Mouse (Mus musculus) cerebellum, adult 9-11 months (tissue): ENCODE data around the gene Gna14.

Experiments
- DNase-seq: peaks from one replicate; pipeline ENCODE4 v3.0.0; 2022

Gna14 gene

DNA sequence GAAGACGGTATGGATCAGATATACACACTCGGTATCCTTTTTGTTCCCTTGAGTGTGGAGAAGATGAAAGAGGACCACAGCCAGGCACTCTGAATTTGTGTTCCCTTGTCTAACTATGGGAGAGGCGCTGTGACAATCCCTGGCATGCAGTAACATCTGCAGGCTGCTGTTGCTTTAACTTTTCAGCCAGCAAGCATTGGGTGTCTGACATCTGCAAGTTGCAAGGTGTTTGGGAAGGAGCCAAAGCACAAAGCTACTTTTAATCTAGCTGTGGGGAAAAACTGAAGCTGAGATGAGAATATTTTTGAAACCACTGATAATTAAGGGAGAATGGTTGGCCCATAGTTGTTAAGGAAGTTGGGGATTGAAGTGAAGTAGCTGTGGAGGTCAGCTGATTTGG lies 83.0 kb downstream of the Gna14 start:
- no peak for DNase-seq

DNA sequence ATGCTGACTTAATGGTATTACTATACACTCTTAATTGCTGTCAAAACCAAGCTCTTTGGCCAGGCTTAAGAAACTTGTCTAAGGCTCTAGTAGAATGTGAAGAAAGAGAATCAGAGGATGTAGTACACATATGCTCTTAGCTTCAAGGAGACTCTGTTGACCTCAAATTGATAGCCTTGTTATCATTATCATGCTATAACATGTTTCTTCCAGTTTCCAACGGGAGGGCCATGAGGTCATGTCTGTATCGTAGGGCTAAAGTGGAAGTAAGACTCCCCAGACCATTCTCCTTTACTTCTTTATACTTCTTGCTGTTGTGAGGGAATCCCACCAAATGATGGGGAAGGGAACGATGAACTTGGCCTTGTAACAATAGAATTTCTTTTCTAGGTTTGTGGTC lies 85.0 kb downstream of the Gna14 start:
- DNase-seq = no peak

DNA sequence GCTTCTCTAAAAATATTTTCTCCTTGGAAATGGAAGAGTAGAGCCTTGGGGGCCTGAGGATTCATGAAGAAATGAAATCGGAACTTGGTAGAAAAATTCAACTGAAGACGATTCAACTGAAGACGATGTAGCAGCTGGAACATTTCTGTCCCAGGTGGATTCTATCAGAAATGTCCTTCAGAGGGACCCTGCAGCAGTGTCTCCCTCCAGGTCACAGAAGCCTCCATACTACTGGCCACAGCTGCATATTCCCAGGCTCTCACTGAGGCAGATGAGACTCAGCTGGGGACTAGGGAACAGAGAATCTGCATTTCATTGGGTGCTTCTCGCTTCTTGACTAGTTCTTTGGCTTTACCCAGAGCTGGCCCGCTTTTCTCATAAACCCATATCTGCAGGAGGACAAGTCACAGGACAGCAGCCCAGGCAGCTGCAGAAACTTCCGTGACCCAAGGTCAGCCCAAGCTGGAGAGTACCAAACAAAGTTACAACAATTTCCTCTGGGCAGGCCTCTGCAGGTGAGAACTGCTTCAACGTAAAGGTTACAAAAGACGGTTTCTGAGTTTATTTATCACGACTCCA lies 90.8 kb downstream of the Gna14 start:
- DNase-seq = no peak

DNA sequence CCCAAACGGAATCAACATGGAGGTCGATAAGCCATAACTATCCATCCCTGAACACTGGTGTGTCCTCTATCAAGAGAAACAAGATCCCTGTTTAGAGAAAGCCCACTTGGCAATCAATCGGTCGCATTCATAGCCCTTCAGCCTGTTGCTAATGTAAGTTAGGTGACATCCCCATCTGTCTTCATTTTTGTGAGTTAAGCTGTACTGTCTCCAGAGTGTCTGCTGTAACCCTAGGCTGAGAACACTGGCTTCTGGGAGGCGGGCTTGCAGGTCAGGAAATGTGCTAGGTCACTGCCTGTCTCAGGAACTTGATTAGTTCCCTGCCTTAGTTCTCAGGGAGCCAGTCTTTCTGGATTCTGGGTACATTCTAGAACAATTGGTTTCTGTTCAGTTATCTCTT lies 91.5 kb downstream of the Gna14 start:
- DNase-seq = no peak

DNA sequence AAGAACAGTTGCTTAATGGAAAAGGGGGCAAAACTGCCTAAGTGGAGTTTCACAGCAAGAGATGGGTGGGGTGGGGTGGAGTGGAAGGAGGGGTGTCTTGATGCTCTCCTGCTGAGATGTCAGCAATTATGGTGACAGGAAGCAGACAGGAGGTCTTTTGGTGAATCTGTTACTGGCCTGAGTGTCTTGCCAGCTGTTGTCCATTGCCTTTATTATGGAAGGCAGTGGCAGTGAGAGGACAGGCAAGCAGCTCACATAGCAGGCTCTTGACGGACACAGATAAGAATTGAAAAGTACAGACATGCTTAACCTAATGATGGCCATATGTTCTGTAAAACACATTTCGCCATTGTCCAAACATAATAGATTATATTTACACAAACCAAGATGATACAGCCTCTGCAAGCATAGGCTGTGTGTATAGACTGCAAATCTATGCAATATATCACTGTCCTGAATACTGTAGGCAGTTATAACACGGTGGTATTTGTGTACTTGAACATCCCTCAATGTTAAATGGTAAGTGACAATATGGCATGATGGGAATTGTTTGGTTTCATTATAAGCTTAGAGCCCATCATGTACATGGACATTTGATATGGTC lies 92.8 kb downstream of the Gna14 start:
- no peak for DNase-seq

DNA sequence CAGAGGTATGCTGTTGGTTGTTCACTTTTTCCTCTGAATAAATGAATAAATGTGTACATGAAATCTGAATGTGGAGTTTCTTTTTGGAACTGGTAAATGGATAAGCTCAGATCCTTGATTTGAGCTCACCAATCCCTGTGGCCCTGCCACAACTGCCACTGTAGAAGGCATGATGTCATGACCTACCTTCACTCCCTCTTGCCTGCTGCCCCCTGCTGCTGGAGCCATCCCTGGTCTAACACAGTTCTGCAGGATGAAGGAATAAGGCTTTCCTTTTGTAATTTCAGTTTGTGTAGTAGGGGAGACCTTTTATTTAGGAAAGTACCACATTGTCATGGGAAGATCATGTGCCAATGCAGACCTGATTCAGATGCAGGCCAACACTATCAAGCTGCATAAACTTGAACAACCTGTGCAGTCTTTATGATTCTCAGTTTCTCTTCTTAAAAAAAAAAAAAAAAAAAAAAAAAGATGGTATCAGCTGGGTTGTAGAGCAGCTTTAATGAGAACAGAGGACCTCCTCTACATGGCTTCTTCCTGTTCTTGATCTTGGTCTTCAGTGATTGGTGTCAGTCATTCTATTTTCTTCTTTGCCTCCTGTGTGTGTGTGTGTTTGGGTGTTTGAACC lies 93.8 kb downstream of the Gna14 start:
- no peak for DNase-seq

DNA sequence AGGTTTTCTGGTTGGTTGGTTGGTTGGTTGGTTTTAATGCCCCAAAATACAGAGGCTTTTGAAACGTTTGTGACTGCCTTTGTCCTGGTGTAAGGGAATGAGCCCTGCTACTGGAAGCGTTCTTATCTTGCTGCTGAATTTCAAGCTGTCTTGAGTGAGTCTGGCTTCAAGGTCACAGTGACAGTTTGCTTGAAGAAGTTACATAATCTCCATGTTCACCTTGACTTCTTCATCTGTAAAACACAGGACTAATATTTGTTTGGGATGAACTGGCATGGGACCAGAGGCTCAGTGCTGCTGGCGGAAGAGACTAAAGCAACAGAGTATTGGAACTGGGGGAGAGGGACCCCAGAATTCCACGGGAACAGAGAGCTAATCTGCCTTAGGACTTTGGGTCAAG lies 94.4 kb downstream of the Gna14 start:
- no peak for DNase-seq

DNA sequence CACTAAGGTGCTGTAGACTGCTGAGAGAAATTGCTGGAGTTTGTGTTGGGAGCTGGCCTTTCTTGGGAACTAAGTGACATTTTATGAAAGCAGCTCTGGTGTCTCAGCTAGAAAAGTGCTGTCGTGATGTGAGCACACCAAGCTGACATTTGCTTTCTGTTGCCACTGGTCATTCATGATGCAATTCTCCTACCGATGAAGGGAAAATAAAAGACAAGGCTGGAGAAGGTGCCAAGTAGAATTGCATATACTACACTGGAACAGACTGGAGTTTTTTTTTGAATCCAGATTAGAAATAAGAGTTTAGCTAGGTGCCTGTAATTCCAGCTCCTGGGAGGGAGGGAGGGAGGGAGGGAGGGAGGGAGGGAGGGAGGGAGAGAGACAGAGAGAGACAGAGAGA lies 98.7 kb downstream of the Gna14 start:
- no peak for DNase-seq

DNA sequence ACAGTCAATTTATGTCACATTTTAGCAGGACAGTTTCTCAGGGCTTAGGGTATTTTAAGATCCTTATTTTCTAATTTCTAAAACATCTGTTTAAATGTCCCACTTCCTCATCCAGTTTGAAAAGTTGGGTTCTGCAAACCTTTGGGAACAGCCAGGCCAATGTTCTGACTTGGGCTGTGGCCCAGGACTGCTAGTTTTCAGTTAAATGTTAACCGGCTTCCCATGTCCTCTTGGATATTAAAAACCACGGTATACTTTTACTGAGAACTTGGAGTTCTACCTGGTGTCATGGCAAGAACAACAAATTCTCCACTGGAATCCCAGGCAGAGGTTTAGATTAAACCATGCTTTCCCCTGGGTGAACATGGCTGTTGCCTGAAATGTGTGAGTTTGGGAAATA lies 102.9 kb downstream of the Gna14 start:
- no peak for DNase-seq

DNA sequence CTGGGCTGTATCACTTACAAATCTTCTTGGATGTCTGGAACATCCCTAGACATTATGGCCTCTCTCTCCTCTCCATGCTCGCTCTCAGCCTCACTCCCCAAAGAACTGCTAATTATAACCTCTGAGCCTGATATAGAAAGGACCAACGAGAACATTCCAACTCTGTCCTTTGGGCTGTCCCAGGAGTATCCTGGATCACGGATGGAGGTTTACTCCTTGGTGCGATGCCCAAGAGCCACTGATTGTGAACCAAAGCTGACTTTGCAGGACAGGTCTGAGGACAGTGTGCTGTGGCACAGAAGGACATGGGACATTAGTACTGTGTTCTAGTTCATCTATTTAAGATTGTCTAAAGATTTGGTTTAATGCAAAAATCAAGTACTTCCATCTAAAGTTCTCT lies 108.1 kb downstream of the Gna14 start:
- DNase-seq = no peak

DNA sequence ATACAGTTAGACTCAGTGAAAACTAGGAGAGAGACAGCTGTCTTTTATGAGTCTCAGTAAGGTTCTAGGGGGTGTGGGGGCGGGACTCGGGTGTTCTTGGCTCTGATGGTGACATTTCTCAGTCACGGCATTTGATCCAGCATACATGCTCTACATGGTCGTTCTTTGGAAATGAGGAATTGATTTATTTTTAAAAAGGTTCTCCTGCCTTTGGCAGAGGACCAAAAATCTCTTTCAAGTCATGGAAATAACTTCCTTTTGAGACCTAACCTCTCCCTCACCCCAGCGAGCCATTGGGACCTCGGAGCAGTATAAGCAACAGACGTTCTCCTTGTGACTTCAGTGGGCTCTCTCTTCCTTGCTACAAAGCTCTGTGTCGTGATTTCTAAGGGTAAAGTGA lies 121.4 kb downstream of the Gna14 start:
- no peak for DNase-seq

DNA sequence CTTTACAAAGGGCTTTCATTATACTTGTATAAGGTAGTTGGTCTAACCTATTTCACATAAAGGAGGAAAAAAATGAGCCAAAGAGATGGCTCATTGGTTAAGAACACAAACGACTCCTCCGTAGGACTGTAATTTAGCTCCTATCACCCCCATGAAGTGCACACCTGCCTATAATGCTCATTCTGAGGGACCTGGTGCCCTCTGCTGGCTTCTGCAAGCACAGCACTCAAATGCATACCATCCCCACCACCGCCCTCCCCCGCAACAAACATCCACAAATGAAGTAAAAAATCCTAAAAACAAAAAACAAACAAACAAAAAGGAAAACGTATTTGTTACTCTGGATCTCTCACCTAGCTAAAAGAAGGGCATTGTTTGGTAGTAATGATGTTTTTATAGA lies 122.4 kb downstream of the Gna14 start:
- DNase-seq = no peak

DNA sequence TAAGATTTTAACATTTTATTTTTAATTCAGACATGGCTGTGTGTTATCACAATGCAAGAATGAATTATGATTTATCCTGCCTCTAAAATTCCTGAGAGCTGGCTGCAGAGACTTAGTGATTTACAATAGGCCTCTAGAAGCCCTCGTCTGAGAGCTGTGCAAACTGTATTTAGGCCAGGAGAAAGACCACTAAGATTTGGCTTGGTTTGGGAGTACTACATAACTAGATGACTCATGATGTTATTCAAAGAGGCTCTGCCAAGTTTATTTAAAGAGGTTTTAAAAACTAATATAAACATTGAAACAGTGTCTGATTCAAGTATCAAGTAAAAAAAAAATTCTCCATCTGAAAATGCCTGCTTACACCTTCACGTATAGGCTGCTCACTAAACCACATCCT lies 123.0 kb downstream of the Gna14 start:
- DNase-seq = no peak

DNA sequence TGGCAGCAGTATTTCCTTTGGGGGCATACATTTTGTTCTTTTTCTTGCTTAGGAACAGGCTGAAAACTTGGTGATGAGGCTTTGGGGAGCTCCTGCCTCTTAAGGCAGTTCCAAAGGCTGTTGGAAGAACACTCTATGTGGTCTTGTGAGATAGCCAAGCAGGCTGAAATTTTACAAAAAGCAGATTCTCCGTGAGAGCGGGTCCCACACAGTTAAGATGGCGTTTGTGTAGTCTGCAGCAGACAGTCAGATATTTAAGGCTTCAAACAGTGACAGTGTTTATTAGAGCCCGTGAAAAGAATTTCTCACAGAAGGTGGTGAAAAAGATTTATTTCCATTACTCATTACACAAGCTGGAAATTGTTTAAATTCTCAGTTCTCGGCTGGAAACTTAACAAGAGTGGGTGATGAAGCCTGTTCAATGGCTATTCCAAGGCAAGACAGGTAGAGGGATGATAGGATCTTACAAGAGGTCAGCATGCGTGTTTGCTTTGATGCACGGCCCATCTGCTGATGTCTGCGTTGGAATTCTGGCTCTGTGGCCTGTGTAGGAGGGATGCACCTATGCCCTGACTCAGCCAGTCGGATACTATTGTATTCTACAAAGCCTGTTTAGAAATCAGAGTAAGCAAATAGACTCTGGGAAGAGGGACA lies 123.8 kb downstream of the Gna14 start:
- no peak for DNase-seq

DNA sequence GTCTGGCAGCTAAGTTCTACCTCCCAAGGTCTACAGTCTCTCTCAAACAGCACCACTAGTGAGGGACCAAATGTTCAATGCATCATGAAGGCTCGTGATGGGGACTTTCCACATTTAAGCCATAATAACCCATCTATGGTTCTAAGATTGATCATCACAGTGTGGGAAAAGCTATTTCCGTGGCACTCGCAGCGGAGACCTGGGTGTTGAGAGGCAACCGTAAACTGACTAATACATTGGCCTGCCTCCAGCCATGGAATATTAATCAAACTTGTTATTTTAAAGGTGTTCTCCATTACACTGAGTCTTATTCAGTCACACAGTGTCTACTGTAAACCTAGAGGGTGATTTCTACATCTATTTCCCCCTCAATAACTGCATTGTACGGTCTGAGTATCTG lies 127.1 kb downstream of the Gna14 start:
- DNase-seq = no peak

DNA sequence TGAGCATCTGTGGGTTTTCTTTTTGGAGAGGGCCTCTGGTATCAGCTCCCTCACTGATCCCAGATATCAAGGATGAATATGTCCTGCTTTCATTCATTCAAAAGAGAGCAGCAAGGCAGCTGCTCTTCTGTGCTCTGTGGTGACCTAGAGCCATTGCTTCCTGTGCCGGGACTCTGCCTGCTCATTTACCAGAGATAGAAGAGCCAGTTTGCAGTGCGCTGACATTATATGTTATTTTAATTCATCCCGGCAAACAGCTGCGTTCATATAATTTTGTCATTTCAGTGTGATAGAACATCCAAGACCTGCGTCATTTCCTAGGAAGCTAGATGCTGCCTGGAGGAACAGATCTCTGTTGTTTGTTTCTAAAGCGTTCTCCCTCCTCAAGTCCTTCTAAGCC lies 141.2 kb downstream of the Gna14 start:
- no peak for DNase-seq

DNA sequence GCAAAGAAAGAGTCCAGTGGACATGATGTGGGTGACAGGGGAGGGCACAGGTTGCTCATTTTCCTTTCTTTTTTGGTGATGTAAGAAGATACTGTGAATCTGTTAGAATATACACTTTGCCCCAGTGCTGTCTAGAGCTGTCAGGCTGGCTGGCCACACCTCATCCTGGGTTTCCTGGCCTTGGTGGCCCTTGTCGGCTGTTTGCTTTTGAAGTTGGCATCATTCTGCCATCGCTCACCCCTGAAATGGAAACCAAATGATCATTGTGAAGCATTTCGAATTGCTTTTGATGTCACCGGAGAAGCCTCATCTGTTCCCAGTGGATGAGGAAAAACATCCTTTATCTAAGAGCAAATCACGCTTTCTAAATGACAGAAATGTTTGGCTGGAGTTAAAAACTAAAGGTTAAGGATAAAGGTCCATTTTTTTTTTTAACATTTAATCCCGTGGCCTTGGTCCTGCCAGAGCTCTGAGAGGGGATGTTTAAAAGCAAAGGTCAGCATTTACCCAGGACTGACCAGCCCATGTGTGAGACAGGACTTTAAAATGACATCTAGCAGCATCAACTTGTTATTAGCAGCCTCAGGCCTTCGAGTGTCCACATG lies 144.2 kb downstream of the Gna14 start:
- no peak for DNase-seq

DNA sequence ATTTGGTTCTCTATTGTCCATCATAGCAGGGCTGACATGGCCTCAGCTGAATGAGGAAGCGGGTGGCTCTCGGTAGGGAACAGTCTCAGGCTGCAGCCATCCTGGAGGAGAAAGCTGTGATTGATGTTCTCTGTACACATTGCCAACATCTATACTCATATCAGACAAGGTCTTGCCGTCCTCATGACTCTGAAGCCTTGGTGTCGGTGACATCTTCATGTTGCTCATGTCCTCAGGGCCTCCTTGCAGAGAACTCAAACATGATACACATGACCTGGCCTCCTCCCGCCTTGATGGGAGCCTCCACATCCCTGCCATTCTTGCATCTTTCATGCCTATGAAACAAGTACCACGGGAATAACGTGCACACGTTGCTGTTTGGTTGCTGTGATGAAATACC lies 144.9 kb downstream of the Gna14 start:
- DNase-seq = no peak

DNA sequence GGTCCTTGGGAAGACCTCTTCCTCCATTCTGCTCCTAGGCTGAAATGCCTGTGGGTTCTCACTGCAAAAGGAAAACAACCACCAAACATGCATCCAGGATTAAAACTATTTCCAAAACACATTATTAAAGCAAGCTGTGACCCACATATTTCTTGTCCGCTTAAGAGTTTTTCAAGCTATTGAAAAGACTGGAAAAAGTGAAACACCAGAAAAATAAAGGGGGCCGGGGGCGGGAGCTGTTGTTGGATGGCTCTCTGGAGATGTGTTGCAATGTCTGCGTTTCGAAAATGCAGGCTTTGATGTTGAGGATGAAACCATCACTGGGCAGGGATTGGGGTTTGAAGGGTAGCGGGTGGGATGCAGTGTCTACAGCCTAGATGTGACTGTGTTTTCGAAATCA lies 149.0 kb downstream of the Gna14 start:
- DNase-seq = no peak

DNA sequence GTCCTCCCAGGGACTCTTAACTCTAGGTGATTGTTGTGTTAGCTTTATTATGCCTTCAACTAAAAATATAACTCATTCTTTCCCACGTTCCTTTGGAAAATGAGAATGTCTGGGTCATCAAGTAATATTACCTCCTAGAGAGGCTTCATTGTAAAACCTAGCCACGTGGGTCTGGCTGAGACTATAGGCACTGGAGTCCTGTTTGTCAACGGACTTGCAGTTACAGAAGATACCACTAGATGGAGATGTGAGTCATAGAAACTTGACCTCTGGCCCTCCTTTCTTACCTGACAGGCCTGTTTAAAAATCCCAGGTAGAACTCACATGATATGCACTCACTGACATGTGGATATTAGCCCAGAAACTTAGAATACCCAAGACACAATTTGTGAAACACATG lies 149.8 kb downstream of the Gna14 start:
- no peak for DNase-seq

DNA sequence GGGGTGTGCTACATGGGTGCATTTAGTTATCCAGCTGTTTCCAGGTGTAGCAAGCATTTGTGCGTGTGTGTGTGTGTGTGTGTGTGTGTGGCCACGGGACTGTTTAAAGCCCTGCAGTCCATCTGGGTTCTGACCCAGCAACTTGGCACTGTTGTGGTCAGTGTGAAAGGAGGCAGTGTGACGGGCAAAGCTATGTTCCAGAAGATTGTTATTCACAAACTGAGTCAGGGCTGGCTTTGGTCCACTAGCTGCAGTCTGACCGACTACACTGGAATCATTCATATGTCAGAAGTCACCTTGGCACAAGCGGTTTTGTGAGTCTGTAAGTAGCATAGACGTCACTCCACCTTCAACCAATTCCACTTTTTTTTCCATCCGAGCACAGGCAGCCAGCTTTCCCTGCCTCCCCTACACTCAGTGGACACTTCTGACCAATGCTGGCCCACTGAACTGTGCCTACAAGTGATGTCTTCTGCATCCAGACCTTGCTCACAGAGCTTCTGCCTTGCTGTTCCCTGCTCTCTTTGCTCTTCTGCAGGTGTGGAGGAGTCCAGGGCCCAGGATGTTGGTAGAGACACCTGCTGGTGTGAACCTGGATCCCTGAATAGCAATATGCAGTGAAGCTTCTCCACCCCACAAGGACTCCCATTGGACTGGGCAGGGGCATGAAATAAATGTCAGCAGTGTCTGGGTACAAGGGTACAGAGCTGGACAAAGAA lies 157.9 kb downstream of the Gna14 start:
- peak; percentile 30 for DNase-seq

DNA sequence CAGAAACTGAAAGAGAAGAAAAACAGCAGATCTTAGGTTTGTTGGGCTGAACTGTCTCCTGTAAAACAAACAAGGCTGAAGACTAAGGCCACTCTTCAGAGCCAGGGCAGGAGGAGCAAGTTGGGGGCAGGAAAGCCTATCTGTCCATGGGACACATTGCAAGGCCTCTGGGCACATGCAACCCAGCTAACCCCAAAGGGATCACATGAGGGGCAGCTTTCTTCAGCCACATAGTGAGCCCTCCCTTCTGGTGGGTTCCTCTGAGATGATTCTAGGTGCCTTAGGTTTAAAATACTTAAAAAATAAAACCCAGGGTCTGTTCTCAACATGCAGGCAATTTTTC lies 158.4 kb downstream of the Gna14 start:
- DNase-seq = no peak

DNA sequence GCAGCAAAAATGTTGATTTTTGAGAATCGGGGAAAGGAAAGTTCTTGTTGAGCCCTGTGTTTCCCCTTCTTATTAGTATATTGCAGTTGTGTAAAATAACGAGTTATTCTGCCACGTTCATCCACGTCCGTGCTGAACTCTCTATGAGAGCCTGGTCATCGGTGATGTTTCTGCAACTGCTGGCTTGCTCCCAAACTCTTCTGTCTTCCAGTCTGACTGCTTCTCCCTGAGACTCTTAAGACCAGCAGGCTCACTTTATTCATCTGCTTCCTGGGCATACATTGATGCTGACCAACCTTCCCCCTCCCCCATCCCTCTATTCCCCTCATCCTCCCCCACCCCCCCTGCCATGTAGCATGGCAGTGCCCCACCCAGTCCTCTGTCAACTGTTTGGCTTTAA lies 161.7 kb downstream of the Gna14 start:
- no peak for DNase-seq
